Mouse (Mus musculus) stomach, embryonic 14.5 days (tissue): ENCODE results near the gene Usp29. TPM values are rescaled to one million over a fixed set of nuclear protein-coding genes. Genes with fewer than 3 reads are reported as not detected.

ENCODE experiments used
- ATAC-seq: fragments of 200-750 bp; cut with Nextera tagmentation; 2 replicates; pipeline ENCODE4 v1.8.0; 2017; ENCODE audit warnings: low read depth, moderate TSS enrichment; ENCODE audit not compliant: insufficient number of reproducible peaks, insufficient read depth, low FRiP score
- H3K27ac ChIP-seq: fragments of 300-500 bp; sonication (generic); 2 replicates; pipeline ENCODE4 v1.5.1; 2014; ENCODE audit warnings: mild to moderate bottlenecking, low read length, moderate library complexity, mixed read lengths
- H3K27me3 ChIP-seq: fragments of 300-500 bp; sonication (generic); 2 replicates; pipeline ENCODE4 v1.6.1; 2014; ENCODE audit warnings: low read length, control low read depth, mixed read lengths; ENCODE audit not compliant: control insufficient read depth, insufficient read depth
- H3K36me3 ChIP-seq: fragments of 300-500 bp; sonication (generic); 2 replicates; pipeline ENCODE4 v1.6.1; 2014; ENCODE audit warnings: mild to moderate bottlenecking, control low read depth, low read length, moderate library complexity, mixed read lengths; ENCODE audit not compliant: control insufficient read depth, insufficient read depth
- H3K4me1 ChIP-seq: fragments of 300-500 bp; sonication (generic); 2 replicates; pipeline ENCODE4 v1.6.1; 2014; ENCODE audit warnings: low read length, control low read depth, mixed read lengths; ENCODE audit not compliant: control insufficient read depth, insufficient read depth
- H3K4me2 ChIP-seq: fragments of 300-500 bp; sonication (generic); replicated peaks from 2 replicates; pipeline ENCODE4 v1.6.1; 2014; ENCODE audit warnings: low read depth, low read length, control low read depth
- H3K4me3 ChIP-seq: fragments of 300-500 bp; sonication (generic); 2 replicates; pipeline ENCODE4 v1.5.1; 2014; ENCODE audit warnings: low read depth, low read length, control low read depth
- H3K9ac ChIP-seq: fragments of 300-500 bp; sonication (generic); replicated peaks from 2 replicates; pipeline ENCODE4 v1.6.1; 2014; ENCODE audit warnings: low read depth, mild to moderate bottlenecking, control low read depth, low read length, moderate library complexity, mixed read lengths
- H3K9me3 ChIP-seq: fragments of 300-500 bp; sonication (generic); 2 replicates; pipeline ENCODE4 v1.6.1; 2016; ENCODE audit warnings: low read depth, low read length, control low read depth; ENCODE audit not compliant: control insufficient read depth
- WGBS: fragments of 180-500 bp; shearing (Covaris S2); extraction: QIAGEN DNeasy Blood & Tissue Kit; methylation state at CpG from one replicate; pipeline ENCODE4 v1.1.7; 2014; 5-methylcytosine and 5-hydroxymethylcytosine counted together
- polyA plus RNA-seq: library from polyadenylated mRNA; unstranded; fragments of >200 nt; fragmentation: Nextera tagmentation; extraction: Ambion mirVana; gene quantifications from 2 replicates; pipeline ENCODE4 v1.2.1, GENCODE M21; 2014

Gene Usp29
- 9.1 TPM in 2 replicates for polyA plus RNA-seq

DNA sequence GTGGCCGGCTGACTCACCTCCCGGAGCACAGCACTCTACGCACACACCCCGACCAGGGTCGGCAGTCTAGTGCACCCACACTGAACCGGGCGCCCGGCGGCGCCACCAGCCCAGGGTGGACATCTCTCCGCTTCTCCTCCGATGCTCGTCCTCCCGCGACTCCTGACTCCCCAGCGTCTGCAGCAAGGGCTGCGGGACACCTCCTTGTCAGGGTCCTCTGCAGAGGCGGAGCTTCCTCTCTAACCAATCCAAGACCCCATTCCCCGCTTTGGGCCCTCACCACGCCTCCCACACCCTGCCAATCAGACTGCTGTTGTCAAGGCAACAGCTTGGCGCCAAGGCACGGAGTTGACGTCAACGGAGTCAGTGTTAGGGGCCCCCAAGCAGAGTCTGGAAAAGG, at the start of gene Usp29, which contains the start of gene Peg3:
Gene Usp29 (plus strand): TSS at position 338 of the 400 bp plus-strand sequence.
Gene Peg3 (minus strand): TSS at position 191 of the 400 bp plus-strand sequence.
- Histone ChIP-seq H3K27me3 (no peaks in the 10 kb centered on the region), H3K4me2 (peak within 1 kb of the TSS; percentile 41), H3K9ac (peak within 1 kb of the TSS; percentile 60), H3K27ac (peak within 1 kb of the TSS; percentile 92), H3K4me1 (no peaks in the 10 kb centered on the region), H3K4me3 (peak within 1 kb of the TSS; percentile 62), H3K9me3 (peaks cover 35% of the 10 kb centered on the region), H3K36me3 (peaks cover 7% of the 10 kb centered on the region; the same call in 1 of the 2 replicates)
- 49% methylated on average over 24 of the region's 24 CpGs for WGBS
- peak; percentile 54 for ATAC-seq

DNA sequence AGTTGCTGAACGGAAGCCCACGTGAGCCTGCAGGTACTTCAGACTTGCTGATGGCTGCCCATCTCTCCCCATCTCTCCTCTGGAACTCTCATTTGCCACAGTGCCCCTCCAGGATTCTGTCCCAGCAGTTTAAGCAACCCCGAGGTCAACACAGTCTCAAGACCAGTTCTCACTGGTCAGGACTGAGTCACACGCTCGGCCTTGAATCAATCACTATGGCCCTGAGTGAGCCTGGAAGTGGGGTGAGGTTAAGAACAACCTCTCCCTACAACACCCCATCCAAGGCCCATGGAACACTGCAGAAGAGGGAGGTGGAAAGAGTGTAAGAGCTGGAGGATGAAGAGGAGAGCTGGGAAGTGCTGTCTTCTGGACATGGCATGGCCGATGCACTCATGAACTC, 44.9 kb upstream of the Usp29 start:
- H3K9me3 ChIP-seq = no peaks in the 10 kb centered on the region
- no peaks in the 10 kb centered on the region for H3K27me3 ChIP-seq
- no peak for ATAC-seq
- H3K9ac ChIP-seq = no peak overlapping the region
- WGBS = 92% methylated on average over 6 of the region's 6 CpGs
- no peak overlapping the region for H3K27ac ChIP-seq
- no peak overlapping the region for H3K4me3 ChIP-seq
- no peak overlapping the region for H3K4me2 ChIP-seq
- H3K36me3 ChIP-seq = no peaks in the 10 kb centered on the region; the same call in 1 of the 2 replicates
- no peaks in the 10 kb centered on the region for H3K4me1 ChIP-seq

DNA sequence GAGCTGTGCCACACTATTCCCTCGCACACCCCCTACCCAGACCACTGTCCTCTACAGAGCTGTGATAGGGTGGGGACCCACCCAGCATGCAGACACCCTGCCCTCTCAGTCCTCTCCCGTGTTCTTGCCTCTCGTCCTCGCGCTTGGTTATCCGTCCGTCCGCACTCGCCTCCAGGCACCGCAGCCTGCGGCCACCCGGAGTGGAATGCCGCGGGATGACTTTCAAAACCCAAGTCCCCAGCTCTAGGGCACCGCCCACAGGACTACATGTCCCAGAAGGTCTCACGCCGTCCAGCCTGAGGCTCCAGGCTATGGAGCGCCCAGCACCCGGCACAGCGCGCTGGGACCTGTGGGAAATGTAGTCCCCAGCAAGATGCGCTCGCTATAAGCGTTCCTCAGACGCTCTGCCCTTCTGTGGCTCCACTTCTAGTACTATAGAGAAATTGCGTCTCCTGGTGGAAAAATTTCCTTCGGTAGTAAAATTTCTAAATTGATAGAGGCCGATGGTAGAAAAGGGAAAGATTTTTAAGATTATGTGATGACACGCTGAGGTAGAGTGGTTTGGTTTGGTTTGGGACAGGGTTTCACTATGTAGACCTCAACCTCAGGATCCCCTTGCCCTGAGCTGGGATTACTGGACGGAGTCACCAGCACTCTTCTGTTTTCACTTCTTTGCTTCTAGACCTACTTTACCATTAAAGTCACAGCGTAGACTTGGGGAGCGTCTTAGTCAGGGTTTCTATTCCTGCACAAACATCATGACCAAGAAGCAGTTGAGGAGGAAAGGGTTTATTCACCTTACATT, 33.9 kb upstream of the Usp29 start, which contains the start of gene Zim1:
Gene Zim1 (minus strand): TSS at position 210 of the 805 bp plus-strand sequence.
- Histone ChIP-seq H3K9ac (peak within 1 kb of the TSS; percentile 6; the same call in 1 of the 2 replicates), H3K27me3 (no peaks in the 10 kb centered on the region), H3K36me3 (no peaks in the 10 kb centered on the region), H3K4me1 (no peaks in the 10 kb centered on the region), H3K9me3 (no peaks in the 10 kb centered on the region), H3K4me3 (peak within 1 kb of the TSS; percentile 44), H3K4me2 (peak within 1 kb of the TSS; percentile 67), H3K27ac (no peak within 1 kb of the TSS)
- ATAC-seq = peak; percentile 99
- 9% methylated on average over 32 of the region's 32 CpGs for WGBS

DNA sequence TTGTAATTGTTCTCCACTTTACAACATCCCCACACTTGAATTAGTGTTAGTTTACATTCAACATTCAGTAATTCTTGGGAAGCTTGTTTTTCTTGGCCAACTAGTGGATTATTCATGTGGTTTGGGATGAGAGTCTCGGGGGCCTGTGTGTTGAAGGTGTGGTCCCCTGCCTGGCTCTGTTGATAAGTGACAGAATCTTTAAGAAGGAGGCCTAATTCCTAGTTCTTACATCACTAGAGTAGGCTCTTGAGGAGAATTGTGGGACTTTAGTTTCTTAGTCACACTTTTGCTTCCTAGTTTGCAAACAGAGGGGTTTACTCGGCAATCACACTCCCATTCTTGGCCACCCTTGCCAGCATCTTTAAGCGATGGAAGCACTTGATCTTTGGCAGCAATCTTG, 31.1 kb upstream of the Usp29 start:
- H3K9ac ChIP-seq = no peak overlapping the region
- no peaks in the 10 kb centered on the region for H3K27me3 ChIP-seq
- H3K9me3 ChIP-seq = no peaks in the 10 kb centered on the region
- no peak overlapping the region for H3K4me3 ChIP-seq
- H3K27ac ChIP-seq = no peak overlapping the region
- ATAC-seq = no peak
- no peaks in the 10 kb centered on the region for H3K4me1 ChIP-seq
- H3K4me2 ChIP-seq = no peak overlapping the region
- 68% methylated on average over 3 of the region's 3 CpGs for WGBS
- no peaks in the 10 kb centered on the region for H3K36me3 ChIP-seq

DNA sequence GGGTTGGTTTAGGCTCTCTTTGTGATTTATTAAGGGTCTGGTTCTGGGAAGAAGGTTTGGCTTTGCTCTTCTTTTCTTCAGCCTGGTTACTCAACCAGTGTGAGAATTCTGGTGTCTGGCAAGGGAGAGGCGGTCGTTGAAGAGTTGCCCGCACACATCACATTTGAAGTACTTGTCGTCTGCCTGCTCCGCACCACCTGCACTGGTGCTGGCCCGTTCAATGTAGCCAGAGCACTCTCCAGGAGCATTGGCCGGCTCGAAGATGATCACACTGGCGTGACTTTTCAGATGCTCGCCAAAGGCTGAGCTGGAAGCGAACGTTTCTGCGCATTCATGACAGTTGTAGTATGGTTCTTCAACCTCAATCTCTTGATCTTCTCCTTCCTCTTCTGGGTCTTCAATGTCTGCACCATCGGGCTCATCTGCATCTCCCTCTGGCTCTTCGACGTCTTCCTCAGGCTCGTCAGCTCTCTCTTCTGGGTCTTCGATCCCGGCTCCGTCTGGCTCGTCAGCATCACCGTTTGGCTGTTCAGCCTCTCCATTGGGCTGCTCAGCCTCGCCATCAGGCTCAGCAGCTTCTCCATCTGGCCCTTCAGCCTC, 22.9 kb upstream of the Usp29 start:
- Histone ChIP-seq H3K4me1 (no peaks in the 10 kb centered on the region), H3K4me3 (no peak overlapping the region), H3K27ac (no peak overlapping the region), H3K4me2 (no peak overlapping the region), H3K36me3 (peaks cover 40% of the 10 kb centered on the region), H3K9me3 (peaks cover 7% of the 10 kb centered on the region; the same call in 1 of the 2 replicates), H3K27me3 (no peaks in the 10 kb centered on the region), H3K9ac (no peak overlapping the region)
- 92% methylated on average over 23 of the region's 23 CpGs for WGBS
- ATAC-seq = no peak

DNA sequence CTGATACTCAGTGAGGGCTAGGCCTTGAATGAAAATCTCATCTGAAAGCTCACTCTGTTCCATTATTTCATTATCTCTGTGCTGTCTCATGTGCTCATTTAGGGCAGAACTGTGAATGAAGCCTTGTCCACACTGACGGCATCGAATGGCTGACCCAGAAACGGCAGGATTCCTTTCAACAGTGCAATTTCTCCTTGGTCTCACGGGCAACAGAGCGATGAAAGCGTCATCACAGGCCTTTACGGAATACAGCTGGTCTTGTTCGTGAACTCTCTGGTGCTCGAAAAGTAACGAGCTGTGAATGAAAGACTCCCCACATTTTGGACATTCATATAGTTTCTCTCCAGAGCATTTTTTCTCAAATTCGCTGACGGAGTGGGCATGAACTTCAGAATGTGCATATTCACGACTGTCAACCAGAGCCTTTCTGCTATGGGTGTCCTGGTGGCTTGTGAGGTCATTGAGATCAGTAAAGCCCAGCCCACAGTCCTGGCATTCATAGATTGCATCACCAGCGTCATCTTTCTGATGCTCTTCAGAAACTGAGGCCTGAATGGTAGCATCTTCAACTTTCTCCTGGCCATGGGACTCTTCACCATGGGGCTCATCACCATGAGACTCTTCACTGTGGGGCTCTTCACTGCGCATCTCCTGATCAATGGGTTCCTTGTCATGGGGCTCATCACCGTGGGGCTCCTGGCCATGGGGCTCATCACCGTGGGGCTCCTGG, 21.8 kb upstream of the Usp29 start:
- 81% methylated on average over 17 of the region's 17 CpGs for WGBS
- peaks cover 49% of the 10 kb centered on the region for H3K36me3 ChIP-seq

DNA sequence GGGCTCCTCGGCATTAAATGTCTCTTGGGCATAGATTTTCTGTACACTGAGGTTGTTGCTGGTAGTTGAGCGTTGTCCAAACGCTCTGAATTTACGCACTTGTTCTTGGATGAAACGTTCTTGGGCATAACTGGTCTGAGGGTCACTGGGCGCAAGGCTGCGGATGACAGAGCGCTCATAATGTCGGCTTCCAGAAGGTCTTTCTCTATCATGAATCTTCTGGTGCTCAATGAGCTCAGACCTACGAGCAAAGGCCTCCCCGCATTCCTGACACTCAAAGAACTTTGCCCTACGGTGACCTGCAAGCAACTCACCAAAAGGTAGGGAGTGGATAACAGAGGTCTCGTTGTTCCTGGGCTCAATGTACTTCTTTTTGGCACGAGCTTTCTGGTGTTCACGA, 21.0 kb upstream of the Usp29 start:
- Histone ChIP-seq H3K4me3 (no peak overlapping the region), H3K4me1 (no peaks in the 10 kb centered on the region), H3K9ac (no peak overlapping the region), H3K27me3 (no peaks in the 10 kb centered on the region), H3K27ac (no peak overlapping the region), H3K36me3 (peaks cover 53% of the 10 kb centered on the region), H3K9me3 (peaks cover 7% of the 10 kb centered on the region; the same call in 1 of the 2 replicates), H3K4me2 (no peak overlapping the region)
- ATAC-seq = no peak
- 88% methylated on average over 15 of the region's 15 CpGs for WGBS

More for the DNA sequence above, 21.8 kb upstream of the Usp29 start:
- peaks cover 7% of the 10 kb centered on the region; the same call in 1 of the 2 replicates for H3K9me3 ChIP-seq
- ATAC-seq = no peak
- H3K9ac ChIP-seq = no peak overlapping the region
- H3K4me2 ChIP-seq = no peak overlapping the region
- H3K4me1 ChIP-seq = no peaks in the 10 kb centered on the region
- no peak overlapping the region for H3K4me3 ChIP-seq
- no peak overlapping the region for H3K27ac ChIP-seq
- H3K27me3 ChIP-seq = no peaks in the 10 kb centered on the region
